Mouse (Mus musculus) heart, embryonic 13.5 days (tissue): Measurements from ENCODE around the gene Nanos3. TPM values are rescaled to one million over a fixed set of nuclear protein-coding genes. Genes with fewer than 3 reads are reported as not detected.

Source experiments
- ATAC-seq: fragments of 200-750 bp; cut with Nextera tagmentation; 2 replicates; pipeline ENCODE4 v1.8.0; 2017; ENCODE audit warnings: moderate TSS enrichment; ENCODE audit not compliant: insufficient number of reproducible peaks, low FRiP score, low TSS enrichment; ENCODE audit errors: extremely low read depth
- H3K27ac ChIP-seq: fragments of 300-500 bp; sonication (generic); replicated peaks from 2 replicates; pipeline ENCODE4 v1.5.1; 2015; ENCODE audit warnings: moderate library complexity, mild to moderate bottlenecking, inconsistent platforms
- H3K27me3 ChIP-seq: fragments of 300-500 bp; sonication (generic); replicated peaks from 2 replicates; pipeline ENCODE4 v1.6.1; 2015; ENCODE audit warnings: mild to moderate bottlenecking, inconsistent platforms
- H3K36me3 ChIP-seq: fragments of 300-500 bp; sonication (generic); 2 replicates; pipeline ENCODE4 v1.6.1; 2015; ENCODE audit warnings: mild to moderate bottlenecking, inconsistent platforms
- H3K4me1 ChIP-seq: fragments of 300-500 bp; sonication (generic); 2 replicates; pipeline ENCODE4 v1.6.1; 2015; ENCODE audit warnings: inconsistent platforms
- H3K4me2 ChIP-seq: fragments of 300-500 bp; sonication (generic); 2 replicates; pipeline ENCODE4 v1.6.1; 2015; ENCODE audit warnings: inconsistent platforms, mild to moderate bottlenecking, moderate library complexity
- H3K4me3 ChIP-seq: fragments of 300-500 bp; sonication (generic); 2 replicates; pipeline ENCODE4 v1.5.1; 2015; ENCODE audit warnings: moderate library complexity, mild to moderate bottlenecking, inconsistent platforms
- H3K9ac ChIP-seq: fragments of 300-500 bp; sonication (generic); 2 replicates; pipeline ENCODE4 v1.6.1; 2015; ENCODE audit warnings: inconsistent platforms, mild to moderate bottlenecking, moderate library complexity
- H3K9me3 ChIP-seq: fragments of 300-500 bp; sonication (generic); 2 replicates; pipeline ENCODE4 v1.6.1; 2016; ENCODE audit warnings: inconsistent platforms
- WGBS: fragments of 180-500 bp; shearing (Covaris S2); methylation state at CpG from one replicate; pipeline ENCODE4 v1.1.7; 2015; ENCODE audit warnings: mixed read lengths; 5-methylcytosine and 5-hydroxymethylcytosine counted together
- microRNA counts: library from miRNA; unstranded; fragments of <30 nt; microRNA quantifications from one replicate; lab custom pipeline; 2016
- microRNA-seq: library from miRNA; unstranded; fragments of <30 nt; microRNA quantifications from one replicate; pipeline ENCODE4, GENCODE M21; 2016
- polyA plus RNA-seq: library from polyadenylated mRNA; unstranded; fragments of >200 nt; fragmentation: Nextera tagmentation; extraction: Ambion mirVana; gene quantifications from 2 replicates; pipeline ENCODE4 v1.2.1, GENCODE M21; 2015

Nanos3 gene
- polyA plus RNA-seq, 1 experiment from 2014 or later = 1.9 TPM

DNA sequence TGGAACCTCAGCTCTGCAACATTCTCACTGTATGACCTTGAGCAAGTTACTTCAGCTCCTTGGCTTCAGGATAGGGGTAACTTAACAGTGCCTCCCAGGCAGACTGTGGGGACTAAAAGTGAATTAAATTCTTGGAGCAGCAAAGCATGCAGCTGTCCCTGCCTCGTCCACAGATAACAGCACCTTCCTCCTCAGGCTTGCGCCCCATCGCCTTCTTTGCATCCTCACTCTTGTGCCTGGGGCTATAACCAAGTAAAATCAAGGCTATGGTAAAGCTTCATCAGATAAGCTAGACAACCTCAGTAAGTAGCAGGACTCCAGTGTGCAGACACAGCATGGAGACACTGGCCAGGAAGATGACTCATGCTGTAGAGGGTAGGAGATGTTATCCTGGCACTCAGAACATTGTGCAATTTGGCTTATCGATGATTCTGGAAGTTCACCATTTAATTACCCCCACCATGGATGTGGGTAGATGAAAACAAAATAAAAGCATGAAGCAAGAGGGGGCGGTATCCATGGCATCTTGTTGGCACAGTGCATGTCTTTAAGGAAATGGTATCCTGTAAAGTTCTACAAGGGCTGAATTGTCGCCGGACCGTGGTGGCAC, 40.3 kb downstream of the Nanos3 start:
- 83% methylated on average over 8 of the region's 8 CpGs for WGBS
- no peaks in the 10 kb centered on the region for H3K27me3 ChIP-seq
- no peak for ATAC-seq
- no peaks in the 10 kb centered on the region for H3K9me3 ChIP-seq
- H3K9ac ChIP-seq = no peak overlapping the region
- peaks cover 47% of the 10 kb centered on the region for H3K36me3 ChIP-seq
- H3K4me1 ChIP-seq = peaks cover 27% of the 10 kb centered on the region
- no peak overlapping the region for H3K4me2 ChIP-seq
- no peak overlapping the region for H3K4me3 ChIP-seq
- H3K27ac ChIP-seq = no peak overlapping the region

DNA sequence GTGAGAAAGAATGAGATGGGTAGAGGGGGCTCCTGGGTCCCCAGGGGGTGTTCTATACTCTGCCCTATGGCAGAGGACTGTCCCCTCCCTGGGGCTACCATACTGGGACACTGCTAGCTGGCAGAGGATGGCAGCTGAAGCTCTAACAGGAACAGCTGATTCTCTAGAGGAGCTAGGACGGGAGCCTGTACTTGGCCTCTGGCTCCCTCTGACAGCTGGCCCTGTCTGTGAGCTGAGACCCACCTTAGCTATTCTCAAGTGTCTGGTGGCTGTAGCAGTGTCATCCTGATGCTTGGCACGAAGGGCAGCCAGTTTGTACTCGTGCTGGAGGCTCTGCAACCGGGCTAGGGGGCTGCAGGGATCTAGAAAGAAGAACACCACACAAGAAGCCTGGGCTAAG, 44.2 kb downstream of the Nanos3 start:
- Histone ChIP-seq H3K36me3 (peaks cover 86% of the 10 kb centered on the region), H3K4me2 (no peak overlapping the region), H3K9me3 (no peaks in the 10 kb centered on the region), H3K4me1 (peaks cover 4% of the 10 kb centered on the region; the same call in 1 of the 2 replicates), H3K9ac (no peak overlapping the region), H3K27me3 (no peaks in the 10 kb centered on the region), H3K27ac (no peak overlapping the region), H3K4me3 (no peak overlapping the region)
- 81% methylated on average over 4 of the region's 4 CpGs for whole genome bisulfite sequencing
- ATAC-seq = no peak

DNA sequence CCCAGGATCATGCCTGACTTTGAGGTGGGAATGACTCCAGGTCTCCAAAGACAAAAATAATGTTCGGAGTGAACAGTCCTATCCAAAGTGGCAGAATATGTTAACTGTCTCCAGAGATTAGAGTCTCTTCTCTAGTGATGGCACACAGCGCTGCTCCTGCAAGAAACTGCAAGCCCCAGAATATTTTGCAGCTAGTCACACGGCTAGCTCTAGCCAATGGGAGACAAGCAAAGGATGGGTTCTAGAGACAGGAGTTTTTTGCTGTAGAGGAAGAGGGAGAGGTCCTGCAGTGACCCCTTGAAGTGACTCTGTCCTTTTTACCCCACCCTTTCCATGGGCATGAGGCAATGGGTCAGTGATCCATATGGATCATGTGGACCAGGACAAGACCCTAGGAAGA, 47.2 kb downstream of the Nanos3 start:
- peaks cover 100% of the 10 kb centered on the region for H3K36me3 ChIP-seq
- no peak overlapping the region for H3K4me2 ChIP-seq
- no peak overlapping the region for H3K9ac ChIP-seq
- 85% methylated on average over 3 of the region's 3 CpGs for WGBS
- no peaks in the 10 kb centered on the region for H3K4me1 ChIP-seq
- no peak for ATAC-seq
- no peaks in the 10 kb centered on the region for H3K9me3 ChIP-seq
- H3K27me3 ChIP-seq = no peaks in the 10 kb centered on the region
- H3K27ac ChIP-seq = no peak overlapping the region
- no peak overlapping the region for H3K4me3 ChIP-seq

DNA sequence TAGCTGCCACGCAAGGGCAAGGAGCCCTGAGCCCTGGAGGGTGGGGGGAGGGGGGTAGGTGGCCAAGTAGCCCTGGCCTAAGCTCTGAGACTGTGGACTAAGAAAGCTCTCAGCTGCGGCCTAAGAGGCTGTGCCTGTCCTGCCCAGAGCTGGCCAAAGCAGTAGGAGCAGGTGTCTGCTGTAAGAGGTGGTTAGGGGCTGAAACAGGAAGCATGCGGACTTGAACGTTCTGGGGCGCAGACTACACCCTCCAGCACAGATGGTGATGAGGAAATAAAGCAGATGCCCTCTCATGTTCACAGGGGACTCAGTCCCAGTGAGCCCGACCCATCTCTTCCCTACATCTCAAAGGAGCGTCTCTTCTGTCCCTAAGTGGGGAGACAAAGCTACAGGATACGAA, 52.8 kb downstream of the Nanos3 start:
- WGBS = 73% methylated on average over 8 of the region's 8 CpGs
- peaks cover 23% of the 10 kb centered on the region for H3K27me3 ChIP-seq
- H3K27ac ChIP-seq = no peak overlapping the region
- no peak overlapping the region for H3K4me2 ChIP-seq
- H3K9ac ChIP-seq = no peak overlapping the region
- peaks cover 56% of the 10 kb centered on the region for H3K36me3 ChIP-seq
- H3K4me3 ChIP-seq = no peak overlapping the region
- no peaks in the 10 kb centered on the region for H3K9me3 ChIP-seq
- ATAC-seq = no peak
- no peaks in the 10 kb centered on the region for H3K4me1 ChIP-seq

DNA sequence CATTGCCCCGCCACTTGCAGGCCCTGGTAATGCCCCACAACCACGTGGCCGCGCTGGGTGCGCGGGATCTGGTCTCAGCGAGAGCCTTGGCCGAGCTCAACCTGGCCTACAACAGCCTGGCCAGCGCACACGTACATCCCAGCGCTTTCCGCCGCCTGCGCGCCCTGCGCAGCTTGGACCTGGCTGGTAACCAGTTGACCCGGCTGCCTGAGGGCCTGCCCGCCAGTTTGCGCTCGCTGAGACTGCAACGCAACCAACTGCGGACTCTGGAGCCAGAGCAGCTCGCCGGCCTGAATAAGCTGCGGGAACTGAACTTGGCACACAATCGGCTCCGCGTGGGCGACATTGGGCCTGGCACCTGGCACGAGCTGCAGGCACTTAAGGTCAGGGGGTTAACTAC, 54.2 kb downstream of the Nanos3 start:
- Histone ChIP-seq H3K9ac (no peak overlapping the region; the same call in 1 of the 2 replicates), H3K27ac (no peak overlapping the region), H3K36me3 (peaks cover 42% of the 10 kb centered on the region), H3K4me1 (no peaks in the 10 kb centered on the region), H3K4me3 (no peak overlapping the region), H3K9me3 (no peaks in the 10 kb centered on the region), H3K27me3 (peaks cover 25% of the 10 kb centered on the region), H3K4me2 (no peak overlapping the region)
- 42% methylated on average over 30 of the region's 30 CpGs for WGBS
- ATAC-seq = no peak

DNA sequence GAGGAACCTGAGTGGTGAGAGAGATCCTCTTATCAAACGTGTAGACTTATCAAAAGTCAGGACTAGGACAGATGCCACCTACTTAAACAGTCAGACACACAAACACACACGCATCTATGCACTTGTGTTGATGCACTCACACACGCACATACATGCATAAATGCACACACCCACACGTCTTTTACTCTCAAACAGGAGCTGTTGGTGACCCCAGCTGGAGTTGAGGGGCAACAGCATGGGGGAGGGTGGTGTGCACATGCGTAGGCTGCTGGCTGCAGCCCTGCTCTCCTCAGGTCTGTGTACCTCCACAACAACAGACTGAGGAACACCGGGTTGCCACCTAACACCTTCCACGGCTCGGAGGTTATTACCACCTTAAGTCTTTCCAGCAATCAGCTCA, 56.7 kb downstream of the Nanos3 start:
- WGBS = 50% methylated on average over 8 of the region's 8 CpGs
- H3K27me3 ChIP-seq = peaks cover 25% of the 10 kb centered on the region
- peaks cover 17% of the 10 kb centered on the region for H3K36me3 ChIP-seq
- H3K27ac ChIP-seq = no peak overlapping the region
- no peaks in the 10 kb centered on the region for H3K9me3 ChIP-seq
- H3K4me3 ChIP-seq = no peak overlapping the region
- no peaks in the 10 kb centered on the region for H3K4me1 ChIP-seq
- no peak overlapping the region for H3K4me2 ChIP-seq
- H3K9ac ChIP-seq = no peak overlapping the region
- no peak for ATAC-seq

DNA sequence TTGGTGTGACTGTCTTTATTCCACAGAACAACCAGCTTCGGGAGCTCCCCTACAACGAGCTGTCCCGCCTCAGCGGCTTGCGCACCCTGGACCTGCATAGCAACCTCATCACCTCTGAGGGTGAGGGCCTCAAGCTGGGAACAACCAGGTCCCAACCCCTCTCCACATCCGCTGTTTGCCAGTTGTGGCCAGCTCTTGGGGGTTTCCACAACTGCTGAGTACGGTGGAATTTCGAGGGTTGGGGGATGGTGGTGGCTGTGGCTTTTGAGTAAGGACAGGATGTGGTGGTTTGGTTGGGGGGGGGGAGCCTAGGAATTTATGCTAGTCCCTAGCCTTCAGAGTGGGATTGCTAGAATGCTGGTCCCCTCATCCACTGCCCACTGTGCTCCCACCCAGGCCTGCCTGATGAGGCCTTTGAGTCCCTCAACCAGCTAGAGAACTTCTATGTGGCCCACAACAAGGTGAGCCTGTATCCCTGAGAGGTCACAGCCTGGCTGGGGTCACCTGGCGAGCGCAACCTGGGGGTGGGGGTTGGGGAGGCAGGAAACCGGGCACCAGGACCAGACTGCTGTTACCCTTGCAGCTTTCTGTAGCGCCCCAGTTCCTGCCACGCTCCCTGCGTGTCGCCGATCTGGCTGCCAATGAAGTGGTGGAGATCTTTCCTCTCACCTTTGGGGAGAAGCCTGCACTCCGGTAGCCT, 57.7 kb downstream of the Nanos3 start:
- Histone ChIP-seq H3K4me2 (no peak overlapping the region), H3K27me3 (peaks cover 25% of the 10 kb centered on the region), H3K9me3 (no peaks in the 10 kb centered on the region), H3K9ac (0 out of 2 replicates have a peak overlapping the region, but pooled peaks have one; percentile 26), H3K27ac (no peak overlapping the region), H3K4me3 (no peak overlapping the region), H3K4me1 (no peaks in the 10 kb centered on the region), H3K36me3 (peaks cover 8% of the 10 kb centered on the region; the same call in 1 of the 2 replicates)
- ATAC-seq = no peak
- WGBS = 50% methylated on average over 17 of the region's 17 CpGs

DNA sequence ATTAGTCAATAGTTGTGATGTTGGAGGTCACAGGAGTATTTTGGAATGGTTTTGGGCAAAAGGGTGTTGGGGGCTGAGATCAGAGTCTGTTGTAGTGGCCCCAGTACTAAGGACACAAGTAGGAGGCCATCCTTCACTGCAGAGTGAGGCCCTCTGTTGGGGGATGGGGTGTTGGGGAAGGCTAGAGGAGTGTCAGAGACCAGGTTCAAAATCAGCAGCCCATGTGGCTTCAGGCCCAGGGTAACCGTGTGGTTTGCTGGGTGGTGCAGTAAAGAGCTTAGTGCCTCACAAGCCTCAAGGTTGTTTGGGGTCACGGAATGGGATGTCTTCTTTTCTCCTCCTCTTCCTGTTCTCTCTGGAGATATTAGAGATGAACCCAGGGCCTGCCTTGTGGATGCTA, 58.3 kb downstream of the Nanos3 start:
- Histone ChIP-seq H3K9ac (no peak overlapping the region), H3K36me3 (0 out of 2 replicates have a peak, but pooled peaks cover 3% of the 10 kb centered on the region), H3K4me3 (no peak overlapping the region), H3K4me1 (no peaks in the 10 kb centered on the region), H3K27ac (no peak overlapping the region), H3K27me3 (peaks cover 25% of the 10 kb centered on the region), H3K4me2 (no peak overlapping the region), H3K9me3 (no peaks in the 10 kb centered on the region)
- no peak for ATAC-seq
- 55% methylated on average over 2 of the region's 2 CpGs for WGBS

DNA sequence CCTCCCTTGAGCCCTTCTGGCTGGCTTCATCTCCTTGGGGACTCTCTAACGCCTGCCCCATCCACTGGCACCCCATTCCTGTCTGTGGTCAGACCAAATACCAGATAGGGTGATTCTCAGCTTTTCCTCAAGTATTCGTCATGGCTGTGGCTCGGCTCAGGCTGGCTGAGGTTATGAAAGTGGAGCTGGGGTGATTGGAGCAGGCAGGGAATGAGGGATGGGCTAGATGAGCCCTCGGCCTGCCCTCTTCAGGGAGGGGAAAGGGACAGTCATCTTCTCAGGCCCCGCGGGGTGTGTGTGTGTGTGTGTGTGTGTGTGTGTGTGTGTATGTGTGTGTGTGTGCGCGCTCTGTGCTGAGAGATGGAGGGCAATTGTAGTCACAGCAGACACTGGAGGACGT, 59.4 kb downstream of the Nanos3 start, which contains the start of gene Podnl1:
Gene Podnl1 (plus strand): TSS at position 334 of the 400 bp plus-strand sequence.
- no peaks in the 10 kb centered on the region for H3K36me3 ChIP-seq
- H3K4me1 ChIP-seq = no peaks in the 10 kb centered on the region
- no peak within 1 kb of the TSS for H3K9ac ChIP-seq
- peaks cover 18% of the 10 kb centered on the region for H3K27me3 ChIP-seq
- H3K9me3 ChIP-seq = no peaks in the 10 kb centered on the region
- no peak within 1 kb of the TSS for H3K4me2 ChIP-seq
- ATAC-seq = no peak
- 46% methylated on average over 6 of the region's 9 CpGs for WGBS
- no peak within 1 kb of the TSS for H3K4me3 ChIP-seq
- no peak within 1 kb of the TSS for H3K27ac ChIP-seq

MicroRNA genes within 50 kb of the gene (microRNA counts, 519-probe panel; counts per million panel counts)
- microRNA mmu-miR-181c (lab: Ali Mortazavi, UCI) = 2,360 counts per million, percentile 64 among the panel's probes with 10 or more counts
- microRNA mmu-miR-23a (lab: Ali Mortazavi, UCI) = 6,125 counts per million, percentile 94 among the panel's probes with 10 or more counts
- 6,103 counts per million, percentile 94 among the panel's probes with 10 or more counts for microRNA mmu-miR-27a (lab: Ali Mortazavi, UCI)

Small RNA genes lying within 50 kb of the gene (microRNA-seq; reads per million reads assigned to microRNA genes)
- gene Gm25110 (not detected), gene Mir181c (3,302 reads per million, percentile 89 among the genes with 10 or more reads in this experiment), gene Mir181d (2,815 reads per million, percentile 88 among the genes with 10 or more reads in this experiment), gene Mir23a (24,493 reads per million, percentile 98 among the genes with 10 or more reads in this experiment), gene Mir24-2 (not detected), gene Mir27a (313 reads per million, percentile 68 among the genes with 10 or more reads in this experiment), gene Mir3074-2 (not detected)

Other genes with a start within 250 kb of the Nanos3 start
- gene Gm10644, start 230.0 kb downstream of the Nanos3 start, polyA plus RNA-seq = 0.41 and 0.55 TPM in 2 replicates
- 57.0 and 62.7 TPM in 2 replicates for gene Asf1b, start 229.7 kb downstream of the Nanos3 start, polyA plus RNA-seq
- 197 and 206 TPM in 2 replicates for gene Prkaca, start 212.2 kb downstream of the Nanos3 start, polyA plus RNA-seq
- gene Samd1, start 187.5 kb downstream of the Nanos3 start, polyA plus RNA-seq = 4.8 and 5.7 TPM in 2 replicates
- 0.50 and 0.53 TPM in 2 replicates for gene 1700067K01Rik, start 183.7 kb downstream of the Nanos3 start, polyA plus RNA-seq
- not detected in 2 replicates for gene 2210011C24Rik, start 173.0 kb downstream of the Nanos3 start, polyA plus RNA-seq
- 1.2 and 1.6 TPM in 2 replicates for gene Palm3, start 163.7 kb downstream of the Nanos3 start, polyA plus RNA-seq
- gene Il27ra, start 142.6 kb downstream of the Nanos3 start, polyA plus RNA-seq = 4.6 and 5.4 TPM in 2 replicates
- 0.25 TPM in 1 of 2 replicates, not detected in the other for gene Rln3, start 140.2 kb downstream of the Nanos3 start, polyA plus RNA-seq
- 0.86 and 0.93 TPM in 2 replicates for gene Gm10643, start 120.1 kb downstream of the Nanos3 start, polyA plus RNA-seq
- 5.7 and 5.8 TPM in 2 replicates for gene Rfx1, start 118.4 kb downstream of the Nanos3 start, polyA plus RNA-seq
- gene Dcaf15, start 80.4 kb downstream of the Nanos3 start, polyA plus RNA-seq = 7.6 TPM in 2 replicates
- 0.06 and 0.12 TPM in 2 replicates for gene Podnl1, start 59.2 kb downstream of the Nanos3 start, polyA plus RNA-seq
- gene Cc2d1a, start 37.3 kb downstream of the Nanos3 start, polyA plus RNA-seq = 14.5 and 15.3 TPM in 2 replicates
- gene 4930432K21Rik, start 37.2 kb downstream of the Nanos3 start, polyA plus RNA-seq = 0.82 and 0.88 TPM in 2 replicates
- gene Zswim4, start 51.8 kb upstream of the Nanos3 start, polyA plus RNA-seq = 9.1 and 9.3 TPM in 2 replicates
- gene D8Ertd738e, start 64.5 kb upstream of the Nanos3 start, polyA plus RNA-seq = 276 and 328 TPM in 2 replicates
- gene Mri1, start 72.1 kb upstream of the Nanos3 start, polyA plus RNA-seq = 45.4 and 50.3 TPM in 2 replicates
- 11.3 and 16.9 TPM in 2 replicates for gene Ccdc130, start 85.2 kb upstream of the Nanos3 start, polyA plus RNA-seq
- gene Cacna1a, start 203.2 kb upstream of the Nanos3 start, polyA plus RNA-seq = 6.4 and 8.1 TPM in 2 replicates